Mouse (Mus musculus) hindbrain, embryonic 14.5 days (tissue): Measurements from ENCODE around the gene Chrna9. TPM values are rescaled to one million over a fixed set of nuclear protein-coding genes. Genes with fewer than 3 reads are reported as not detected.

Source experiments
- ATAC-seq: fragments of 200-750 bp; cut with Nextera tagmentation; 2 replicates; pipeline ENCODE4 v1.8.0; 2017; ENCODE audit warnings: moderate number of reproducible peaks, mild to moderate bottlenecking, moderate TSS enrichment, moderate library complexity; ENCODE audit not compliant: low FRiP score
- DNase-seq: peaks from one replicate; pipeline ENCODE4 v3.0.0-alpha.2; 2015; ENCODE audit warnings: low spot score
- H3K27ac ChIP-seq: fragments of 300-500 bp; sonication (generic); 2 replicates; pipeline ENCODE4 v1.5.1; 2014; ENCODE audit warnings: mild to moderate bottlenecking, moderate library complexity
- H3K27me3 ChIP-seq: fragments of 300-500 bp; sonication (generic); 2 replicates; pipeline ENCODE4 v1.6.1; 2014; ENCODE audit warnings: mild to moderate bottlenecking, low read length, mixed read lengths; ENCODE audit not compliant: control insufficient read depth, insufficient read depth
- H3K36me3 ChIP-seq: fragments of 300-500 bp; sonication (generic); replicated peaks from 2 replicates; pipeline ENCODE4 v1.6.1; 2014; ENCODE audit not compliant: control insufficient read depth, insufficient read depth
- H3K4me1 ChIP-seq: fragments of 300-500 bp; sonication (generic); replicated peaks from 2 replicates; pipeline ENCODE4 v1.6.1; 2014; ENCODE audit warnings: antibody characterized with exemption, low read length, mixed read lengths; ENCODE audit not compliant: control insufficient read depth, insufficient read depth
- H3K4me2 ChIP-seq: fragments of 300-500 bp; sonication (generic); replicated peaks from 2 replicates; pipeline ENCODE4 v1.6.1; 2014; ENCODE audit warnings: mild to moderate bottlenecking, moderate library complexity
- H3K4me3 ChIP-seq: fragments of 300-500 bp; sonication (generic); replicated peaks from 2 replicates; pipeline ENCODE4 v1.5.1; 2014; ENCODE audit warnings: mild to moderate bottlenecking, low read length
- H3K9ac ChIP-seq: fragments of 300-500 bp; sonication (generic); 2 replicates; pipeline ENCODE4 v1.6.1; 2014
- H3K9me3 ChIP-seq: fragments of 300-500 bp; sonication (generic); 2 replicates; pipeline ENCODE4 v1.6.1; 2016; ENCODE audit warnings: low read length; ENCODE audit not compliant: control insufficient read depth
- WGBS: fragments of 180-500 bp; shearing (Covaris S2); extraction: QIAGEN DNeasy Blood & Tissue Kit; methylation state at CpG from one replicate; pipeline ENCODE4 v1.1.7; 2014; 5-methylcytosine and 5-hydroxymethylcytosine counted together
- polyA plus RNA-seq: library from polyadenylated mRNA; unstranded; fragments of >200 nt; fragmentation: Nextera tagmentation; extraction: Ambion mirVana; gene quantifications from 2 replicates; pipeline ENCODE4 v1.2.1, GENCODE M21; 2014

Chrna9 gene
- polyA plus RNA-seq, 1 experiment from 2014 or later: not detected

DNA sequence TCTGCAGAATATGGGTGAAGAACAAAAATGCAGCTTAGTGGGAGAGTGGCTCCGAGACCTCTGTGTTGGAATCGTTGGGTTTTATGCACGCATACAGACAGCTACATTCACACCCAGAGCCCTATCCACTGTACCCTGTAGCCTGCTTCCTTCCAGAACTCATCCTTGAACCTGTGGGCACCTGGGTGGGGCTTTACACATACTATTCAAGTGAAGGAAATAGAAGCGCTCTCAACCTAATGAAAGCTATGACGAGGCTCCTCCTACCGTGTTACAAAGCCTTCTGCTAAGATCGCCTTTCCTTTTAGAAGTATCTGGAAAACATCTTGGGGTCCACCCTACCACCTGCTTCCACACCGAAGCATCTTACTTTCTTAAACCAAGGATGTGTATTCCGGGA is 21.6 kb upstream of the Chrna9 start:
- H3K36me3 ChIP-seq: no peaks in the 10 kb centered on the region
- H3K9ac ChIP-seq: no peak overlapping the region
- H3K27ac ChIP-seq: no peak overlapping the region
- ATAC-seq (no peak), DNase-seq (no peak)
- no peaks in the 10 kb centered on the region for H3K27me3 ChIP-seq
- 89% methylated on average over 9 of the region's 9 CpGs for WGBS
- no peak overlapping the region for H3K4me2 ChIP-seq
- no peaks in the 10 kb centered on the region for H3K9me3 ChIP-seq
- H3K4me3 ChIP-seq: no peak overlapping the region
- H3K4me1 ChIP-seq: 0 out of 2 replicates have a peak, but pooled peaks cover under 1% of the 10 kb centered on the region

DNA sequence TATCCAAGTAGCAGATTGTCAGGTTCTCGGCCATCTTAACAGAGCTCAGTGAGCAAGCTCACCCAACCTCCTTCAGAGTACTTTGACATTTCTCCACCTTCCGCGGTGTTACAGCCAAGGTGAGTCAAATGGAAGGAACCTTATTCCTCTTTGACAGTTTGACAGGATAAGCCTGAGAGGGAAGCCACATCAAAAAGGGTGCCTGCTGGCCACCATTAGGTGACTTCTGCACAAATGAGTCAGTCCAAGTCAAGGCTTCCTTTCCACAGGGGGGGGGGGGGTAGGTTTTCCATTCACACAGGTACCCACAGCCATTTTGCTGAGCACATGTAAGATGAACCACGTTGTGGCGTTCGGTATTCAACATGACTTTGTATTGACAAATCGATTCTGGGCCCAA is 20.4 kb upstream of the Chrna9 start:
- H3K9me3 ChIP-seq: no peaks in the 10 kb centered on the region
- H3K27me3 ChIP-seq: no peaks in the 10 kb centered on the region
- WGBS: 93% methylated on average over 7 of the region's 7 CpGs
- DNase-seq (no peak), ATAC-seq (no peak)
- H3K4me3 ChIP-seq: no peak overlapping the region
- no peak overlapping the region for H3K9ac ChIP-seq
- peaks cover 10% of the 10 kb centered on the region; the same call in 1 of the 2 replicates for H3K4me1 ChIP-seq
- no peak overlapping the region for H3K27ac ChIP-seq
- H3K36me3 ChIP-seq: no peaks in the 10 kb centered on the region
- no peak overlapping the region for H3K4me2 ChIP-seq

DNA sequence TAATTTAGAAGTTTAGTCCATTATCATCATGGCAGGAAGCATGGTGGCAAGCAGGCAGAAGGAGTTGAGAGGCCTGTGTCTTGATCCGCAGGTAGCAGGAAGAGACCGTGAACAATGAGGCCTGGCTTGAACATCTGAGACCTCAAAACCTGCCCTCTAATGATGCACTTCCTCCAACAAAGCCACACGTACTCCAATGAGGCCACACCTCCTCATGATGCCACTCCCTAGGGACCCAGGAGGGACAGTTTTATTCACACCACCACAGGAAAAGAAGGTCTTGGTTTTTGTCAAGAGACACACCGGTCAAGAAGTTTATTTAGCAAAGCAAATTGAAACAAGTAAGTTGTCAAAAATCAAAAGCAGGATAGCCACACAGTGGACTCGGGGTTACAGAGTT is 17.8 kb upstream of the Chrna9 start:
- Histone ChIP-seq H3K27ac (no peak overlapping the region), H3K4me1 (peaks cover 10% of the 10 kb centered on the region; the same call in 1 of the 2 replicates), H3K4me2 (no peak overlapping the region), H3K4me3 (no peak overlapping the region), H3K36me3 (no peaks in the 10 kb centered on the region), H3K9ac (no peak overlapping the region), H3K27me3 (no peaks in the 10 kb centered on the region), H3K9me3 (no peaks in the 10 kb centered on the region)
- DNase-seq (no peak), ATAC-seq (no peak)
- WGBS: 87% methylated on average over 5 of the region's 5 CpGs

DNA sequence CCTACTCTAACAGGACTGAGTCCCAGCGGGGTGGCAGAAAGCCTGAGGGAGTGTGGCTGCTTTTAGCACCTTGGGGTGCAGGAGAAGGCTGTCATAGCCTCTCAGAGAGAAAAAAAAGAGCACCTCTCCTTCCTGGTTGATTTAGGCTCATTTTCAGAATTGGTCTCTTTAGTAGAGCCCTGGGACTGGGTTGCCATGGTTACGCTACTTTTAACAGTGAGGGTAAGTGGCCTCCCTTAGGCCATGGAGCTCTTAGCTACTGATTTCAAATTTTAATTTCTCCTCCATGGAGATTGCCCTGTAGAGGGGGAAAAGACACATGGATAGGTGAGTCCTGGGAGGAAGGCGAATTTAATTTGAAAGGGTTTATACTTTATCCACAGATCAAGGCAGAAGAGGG is 16.1 kb upstream of the Chrna9 start:
- no peaks in the 10 kb centered on the region for H3K36me3 ChIP-seq
- WGBS: 68% methylated on average over 3 of the region's 3 CpGs
- no peak overlapping the region for H3K4me3 ChIP-seq
- DNase-seq (peak; percentile 63), ATAC-seq (peak; percentile 60)
- H3K4me2 ChIP-seq: no peak overlapping the region
- no peak overlapping the region for H3K9ac ChIP-seq
- no peaks in the 10 kb centered on the region for H3K9me3 ChIP-seq
- peaks cover 10% of the 10 kb centered on the region; the same call in 1 of the 2 replicates for H3K4me1 ChIP-seq
- H3K27me3 ChIP-seq: no peaks in the 10 kb centered on the region
- H3K27ac ChIP-seq: peak overlapping the region; percentile 68

DNA sequence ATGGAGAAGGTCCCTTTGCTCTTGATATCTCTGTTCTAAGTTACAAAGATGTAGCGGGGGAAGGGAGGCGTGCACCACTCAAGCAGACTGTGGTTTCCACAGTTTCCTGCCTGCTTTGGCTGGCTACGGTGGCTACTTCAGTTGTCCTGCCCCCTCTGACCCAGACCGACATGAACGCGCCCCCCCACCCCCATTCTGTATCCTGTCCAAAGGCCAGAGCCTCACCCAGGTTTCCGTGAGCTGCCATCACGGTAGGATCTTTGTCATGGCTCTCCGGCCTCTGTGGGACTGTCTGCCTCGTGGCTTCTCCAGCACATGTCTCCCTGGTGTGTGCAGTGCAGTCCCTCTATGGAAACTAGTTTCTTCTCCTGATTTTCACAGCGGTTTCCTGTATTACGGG is 15.4 kb upstream of the Chrna9 start:
- Histone ChIP-seq H3K4me3 (no peak overlapping the region), H3K27ac (no peak overlapping the region; the same call in 1 of the 2 replicates), H3K27me3 (no peaks in the 10 kb centered on the region), H3K9me3 (no peaks in the 10 kb centered on the region), H3K9ac (no peak overlapping the region), H3K36me3 (no peaks in the 10 kb centered on the region), H3K4me1 (peaks cover 10% of the 10 kb centered on the region; the same call in 1 of the 2 replicates), H3K4me2 (no peak overlapping the region)
- ATAC-seq (no peak), DNase-seq (no peak)
- 87% methylated on average over 12 of the region's 12 CpGs for WGBS

DNA sequence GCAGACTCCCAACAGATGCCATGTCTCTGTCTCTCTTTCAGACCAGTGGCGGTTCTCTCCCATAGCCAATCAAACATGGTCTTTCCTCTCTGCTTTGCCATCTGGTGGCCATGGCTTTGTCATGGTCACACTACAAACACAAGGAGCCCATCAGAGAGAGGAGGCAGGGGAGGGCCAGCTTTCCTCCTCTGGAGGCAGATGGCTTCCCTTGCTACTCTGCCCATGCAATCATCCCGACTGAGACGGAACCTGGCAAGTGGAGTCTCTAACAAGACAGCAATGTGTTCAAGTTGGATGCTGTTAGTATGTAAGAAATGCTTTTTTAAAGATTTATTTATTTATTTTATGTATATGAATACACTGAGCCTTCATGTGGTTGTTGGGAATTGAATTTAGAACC is 14.8 kb upstream of the Chrna9 start:
- H3K27ac ChIP-seq: no peak overlapping the region
- H3K4me2 ChIP-seq: no peak overlapping the region
- H3K9ac ChIP-seq: no peak overlapping the region
- no peak overlapping the region for H3K4me3 ChIP-seq
- DNase-seq (no peak), ATAC-seq (no peak)
- H3K4me1 ChIP-seq: peaks cover 10% of the 10 kb centered on the region; the same call in 1 of the 2 replicates
- WGBS: 96% methylated on average over 3 of the region's 3 CpGs
- no peaks in the 10 kb centered on the region for H3K27me3 ChIP-seq
- no peaks in the 10 kb centered on the region for H3K36me3 ChIP-seq
- no peaks in the 10 kb centered on the region for H3K9me3 ChIP-seq

DNA sequence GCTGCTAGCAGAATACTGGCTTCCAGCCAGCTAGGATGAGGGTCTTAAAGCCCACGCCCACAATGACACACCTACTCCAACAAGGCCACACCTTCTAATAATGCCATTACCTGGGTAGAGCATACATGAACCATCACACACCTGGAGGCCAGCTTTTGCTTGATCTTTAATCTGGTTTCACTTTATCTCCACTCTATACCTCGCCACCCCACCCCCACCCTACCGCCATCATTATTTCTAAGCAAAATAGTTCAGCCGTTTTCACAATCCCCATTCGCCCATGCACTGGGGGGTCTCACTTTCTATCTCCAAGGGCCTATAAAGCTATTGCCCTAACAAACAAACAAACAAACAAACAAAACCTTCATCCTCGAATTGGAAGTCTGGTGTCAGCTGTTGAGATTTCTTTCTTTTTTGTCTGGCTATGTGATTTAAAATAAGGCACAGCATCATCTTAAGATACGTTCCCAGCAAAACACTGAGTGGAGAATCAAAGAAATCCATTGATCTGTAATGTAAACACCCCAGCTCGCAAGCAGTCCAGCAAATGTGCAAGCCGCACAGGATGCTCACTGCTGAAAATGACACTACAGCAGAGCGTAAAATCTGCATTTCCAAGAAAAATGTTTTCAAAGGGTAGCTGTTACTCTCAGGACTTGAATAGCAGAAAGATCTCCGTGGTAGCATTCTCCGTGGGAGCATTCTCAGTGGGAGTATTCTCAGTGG is 13.9 kb upstream of the Chrna9 start:
- H3K4me3 ChIP-seq: no peak overlapping the region
- ATAC-seq: no peak
- 76% methylated on average over 12 of the region's 12 CpGs for WGBS
- H3K27me3 ChIP-seq: no peaks in the 10 kb centered on the region
- DNase-seq: no peak
- no peaks in the 10 kb centered on the region for H3K9me3 ChIP-seq
- H3K4me1 ChIP-seq: peaks cover 10% of the 10 kb centered on the region; the same call in 1 of the 2 replicates
- no peak overlapping the region for H3K4me2 ChIP-seq
- H3K36me3 ChIP-seq: no peaks in the 10 kb centered on the region
- no peak overlapping the region for H3K9ac ChIP-seq
- no peak overlapping the region for H3K27ac ChIP-seq

DNA sequence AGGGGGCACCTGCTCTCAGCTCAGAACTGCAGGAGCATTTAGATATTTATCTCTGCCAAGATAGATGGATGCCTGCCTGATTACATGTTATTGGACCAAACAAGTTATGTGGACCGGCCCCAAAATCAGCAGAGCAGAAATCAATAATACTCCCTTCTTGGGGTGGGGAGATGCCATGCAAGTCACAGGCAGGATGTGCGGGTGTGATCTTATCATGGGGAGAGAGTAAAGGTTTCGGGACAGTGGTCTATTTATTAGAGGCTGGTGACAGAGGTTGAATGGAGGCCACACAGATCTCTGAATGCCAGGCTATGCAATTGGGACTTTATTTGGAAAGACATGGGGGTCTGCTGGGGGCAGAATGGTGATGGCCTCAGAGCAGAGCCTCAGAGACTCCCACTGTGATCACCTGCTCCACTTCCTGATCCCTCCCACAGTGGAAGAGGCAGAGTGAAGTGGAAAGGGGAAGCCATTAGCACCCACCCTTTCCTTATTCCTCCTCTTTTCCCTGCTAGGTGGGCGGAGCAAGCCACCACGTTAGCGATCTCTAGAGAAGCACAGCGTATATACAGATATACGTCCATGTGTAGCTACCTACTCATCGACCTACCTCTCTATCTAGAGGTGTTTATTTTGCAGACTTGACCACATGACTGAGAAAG is 13.1 kb upstream of the Chrna9 start:
- H3K36me3 ChIP-seq: no peaks in the 10 kb centered on the region
- ATAC-seq: no peak

DNA sequence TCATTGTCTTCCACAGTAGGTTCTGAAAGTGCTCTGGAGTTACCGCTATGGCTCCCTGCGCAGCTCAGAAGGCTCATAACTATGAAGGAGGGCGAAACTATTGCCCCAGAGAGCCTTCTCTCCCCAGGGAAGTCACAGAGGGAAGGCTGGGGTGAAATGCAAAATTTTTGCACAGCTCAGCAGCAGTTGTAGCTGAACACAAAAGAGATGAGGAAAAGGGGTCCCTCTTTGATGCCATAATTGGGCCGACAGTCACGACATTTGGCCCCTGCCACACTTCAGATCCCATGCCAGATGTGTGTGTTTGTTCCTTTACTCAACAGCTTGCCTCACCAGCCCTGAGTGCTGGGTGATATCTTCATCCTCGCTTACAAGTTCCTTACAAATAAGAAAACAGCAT is 8.1 kb upstream of the Chrna9 start:
- Histone ChIP-seq H3K27ac (no peak overlapping the region), H3K9ac (no peak overlapping the region), H3K27me3 (no peaks in the 10 kb centered on the region), H3K9me3 (no peaks in the 10 kb centered on the region), H3K4me2 (no peak overlapping the region), H3K4me1 (no peaks in the 10 kb centered on the region), H3K4me3 (no peak overlapping the region), H3K36me3 (no peaks in the 10 kb centered on the region)
- WGBS: 84% methylated on average over 6 of the region's 6 CpGs
- ATAC-seq: no peak
- no peak for DNase-seq

More for the DNA sequence above, 13.1 kb upstream of the Chrna9 start:
- no peak overlapping the region for H3K4me3 ChIP-seq
- H3K27ac ChIP-seq: no peak overlapping the region
- H3K9ac ChIP-seq: no peak overlapping the region
- no peak overlapping the region for H3K4me2 ChIP-seq
- 80% methylated on average over 9 of the region's 9 CpGs for WGBS
- no peaks in the 10 kb centered on the region for H3K27me3 ChIP-seq
- DNase-seq: no peak
- peaks cover 10% of the 10 kb centered on the region; the same call in 1 of the 2 replicates for H3K4me1 ChIP-seq
- no peaks in the 10 kb centered on the region for H3K9me3 ChIP-seq
